Mouse (Mus musculus): ENCODE results near the gene Samhd1.

DNA sequence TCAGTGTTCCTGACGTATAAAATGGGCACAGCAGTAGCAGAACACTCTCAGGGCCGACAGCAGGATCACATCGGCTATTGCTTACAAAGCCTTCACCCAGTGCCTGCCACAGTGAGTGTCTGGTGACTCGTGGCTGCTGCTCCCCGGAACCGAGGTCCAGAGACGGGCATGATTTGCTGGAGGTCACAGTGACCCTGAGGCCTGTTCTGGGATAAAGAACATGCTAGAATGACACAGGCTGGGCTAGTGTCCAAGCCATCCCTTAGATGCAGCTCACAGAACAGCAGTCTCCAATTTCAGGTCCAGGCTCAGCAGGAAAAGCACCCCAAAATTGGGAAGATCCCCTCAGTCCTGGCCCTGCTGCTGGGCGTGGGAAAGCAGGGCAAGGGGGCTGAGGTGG lies 80.8 kb downstream of the Samhd1 start:
- TF ChIP-seq CTCF (IDR thresholded peaks at IDR 0.05; ENCODE audit: low read depth) (no peak), EP300 (IDR thresholded peaks at IDR 0.05; ENCODE audit: low read depth) (no peak)

All from heart, postnatal 0 days (tissue).